Mouse (Mus musculus): ENCODE data around the gene Stbd1. TPM values are rescaled to one million over a fixed set of nuclear protein-coding genes. Genes with fewer than 3 reads are reported as not detected.

Gene Stbd1
- polyA plus RNA-seq, 1 experiment from 2014 or later: 6.2 TPM

DNA sequence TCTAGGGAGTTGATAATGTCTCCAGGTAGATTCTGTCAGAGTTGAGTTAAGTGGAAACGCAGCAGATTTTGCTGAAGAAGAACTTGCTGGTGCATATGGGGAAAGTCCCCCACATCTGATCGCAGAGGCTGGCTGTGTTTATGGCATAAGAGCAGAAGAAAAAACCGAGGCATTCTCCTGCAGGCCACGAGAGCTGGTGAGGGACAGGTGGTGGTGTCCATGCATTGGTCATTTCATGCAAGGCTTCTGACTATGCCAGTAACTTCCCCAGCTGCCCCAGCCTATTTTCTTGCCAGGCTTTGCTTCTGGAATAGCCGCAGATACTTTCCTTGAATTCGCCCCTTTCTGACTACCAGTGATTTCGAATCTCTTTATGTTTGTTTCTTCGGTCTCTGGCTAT is 6.0 kb upstream of the Stbd1 start:
- Histone ChIP-seq H3K9ac (no peak overlapping the region), H3K4me2 (no peak overlapping the region), H3K36me3 (replicated peaks) (no peaks in the 10 kb centered on the region), H3K27me3 (peaks cover 7% of the 10 kb centered on the region; the same call in 1 of the 2 replicates), H3K9me3 (no peaks in the 10 kb centered on the region), H3K4me3 (replicated peaks) (no peak overlapping the region), H3K4me1 (no peaks in the 10 kb centered on the region), H3K27ac (no peak overlapping the region)
- 93% methylated on average over 8 of the region's 8 CpGs for WGBS
- no peak for ATAC-seq (ENCODE audit: low FRiP score)

DNA sequence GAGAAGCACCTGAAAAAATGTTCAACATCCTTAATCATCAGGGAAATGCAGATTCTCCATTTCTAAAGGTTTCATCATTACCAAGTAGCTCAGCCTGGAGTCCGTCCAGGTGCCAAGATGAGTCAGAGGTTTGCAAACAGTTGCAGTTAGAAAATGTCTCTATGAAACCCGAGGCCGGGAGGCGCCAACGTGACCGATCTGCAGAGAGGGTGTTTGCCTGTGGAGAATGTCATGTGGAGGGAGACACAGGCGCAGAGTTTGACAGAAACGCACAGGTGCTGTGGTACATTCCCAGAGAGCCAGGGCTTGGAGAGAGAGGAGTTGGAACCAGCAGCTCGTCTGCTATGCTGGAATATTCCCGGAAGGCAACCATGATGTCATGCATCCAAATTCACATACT is 3.8 kb upstream of the Stbd1 start:
- Histone ChIP-seq H3K4me2 (no peak overlapping the region), H3K9ac (no peak overlapping the region), H3K36me3 (replicated peaks) (no peaks in the 10 kb centered on the region), H3K27me3 (peaks cover 17% of the 10 kb centered on the region; the same call in 1 of the 2 replicates), H3K4me1 (peaks cover 5% of the 10 kb centered on the region; the same call in 1 of the 2 replicates), H3K4me3 (replicated peaks) (no peak overlapping the region), H3K27ac (no peak overlapping the region), H3K9me3 (no peaks in the 10 kb centered on the region)
- ATAC-seq (ENCODE audit: low FRiP score): no peak
- WGBS: 86% methylated on average over 10 of the region's 10 CpGs

DNA sequence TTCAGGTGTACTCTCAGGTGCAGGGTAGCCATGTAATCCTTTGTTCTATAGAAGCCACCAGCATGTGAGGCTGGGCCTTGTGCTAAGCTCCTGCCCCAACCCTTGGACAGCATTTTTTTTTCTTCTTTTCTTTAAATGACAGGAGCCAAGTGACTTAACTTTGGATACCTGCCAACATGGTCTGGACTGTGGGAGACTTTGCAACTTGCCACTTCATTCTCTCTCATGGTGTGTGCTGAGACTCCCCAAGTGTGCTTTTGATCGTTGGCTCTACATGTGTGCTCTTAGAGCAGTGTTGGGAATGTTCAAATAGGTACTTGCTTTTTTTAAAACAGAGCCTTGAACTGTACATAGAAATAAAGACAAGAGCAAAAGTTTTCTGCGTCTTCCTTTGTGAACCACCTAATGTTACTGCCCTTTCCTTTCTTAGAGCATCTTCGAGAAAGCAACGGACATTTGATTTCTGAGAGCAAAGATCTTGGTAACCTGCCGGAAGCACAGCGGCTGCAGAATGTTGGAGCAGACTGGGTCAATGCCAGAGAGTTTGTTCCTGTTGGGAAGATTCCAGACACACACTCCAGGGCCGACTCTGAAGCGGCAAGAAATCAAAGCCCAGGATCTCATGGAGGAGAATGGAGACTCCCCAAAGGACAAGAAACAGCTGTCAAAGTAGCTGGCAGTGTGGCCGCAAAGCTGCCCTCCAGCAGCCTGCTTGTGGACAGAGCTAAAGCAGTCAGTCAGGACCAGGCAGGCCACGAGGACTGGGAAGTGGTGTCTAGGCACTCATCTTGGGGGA is 1.8 kb downstream of the Stbd1 start:
- H3K4me3 ChIP-seq (replicated peaks): no peak overlapping the region
- H3K9ac ChIP-seq: no peak overlapping the region
- peaks cover 21% of the 10 kb centered on the region for H3K27me3 ChIP-seq
- H3K9me3 ChIP-seq: no peaks in the 10 kb centered on the region
- H3K36me3 ChIP-seq (replicated peaks): no peaks in the 10 kb centered on the region
- 84% methylated on average over 10 of the region's 10 CpGs for WGBS
- no peak overlapping the region for H3K4me2 ChIP-seq
- no peak for ATAC-seq (ENCODE audit: low FRiP score)
- H3K27ac ChIP-seq: no peak overlapping the region
- peaks cover 5% of the 10 kb centered on the region; the same call in 1 of the 2 replicates for H3K4me1 ChIP-seq

DNA sequence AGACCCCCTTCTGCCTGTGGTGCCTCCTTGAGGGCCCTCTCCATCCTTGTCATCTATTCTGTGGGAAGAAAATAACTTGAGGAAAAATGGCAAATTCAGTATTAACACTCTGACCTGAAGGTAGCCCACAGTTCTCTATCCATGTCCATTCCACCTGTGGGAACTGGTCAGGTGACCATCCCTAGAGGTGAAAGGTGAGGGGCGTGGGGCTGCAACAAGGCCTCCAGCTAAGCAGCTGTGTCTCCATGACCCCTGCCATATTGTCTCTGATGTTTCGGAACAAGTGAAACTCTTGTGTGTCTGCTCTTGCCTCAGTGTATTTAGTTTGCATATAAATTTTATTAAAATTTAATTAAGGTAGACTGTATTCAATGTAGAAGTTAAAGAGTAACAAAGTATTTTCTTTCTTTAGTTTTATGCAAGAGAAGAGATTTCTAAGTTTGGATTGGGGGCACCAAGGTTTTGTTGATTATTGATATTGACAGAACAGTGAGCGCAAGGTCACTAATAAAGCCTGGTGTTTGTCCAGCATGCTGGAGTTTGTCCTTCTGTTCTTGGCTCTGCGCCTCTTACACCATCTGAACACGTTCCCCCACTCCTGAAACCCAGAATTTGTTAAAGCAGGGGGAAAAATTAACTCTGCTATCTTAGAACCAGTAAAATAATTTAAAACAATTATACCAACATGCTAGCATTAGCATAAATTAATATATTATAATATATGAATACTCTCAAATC is 4.8 kb downstream of the Stbd1 start:
- H3K4me3 ChIP-seq (replicated peaks): no peak overlapping the region
- peaks cover 5% of the 10 kb centered on the region; the same call in 1 of the 2 replicates for H3K4me1 ChIP-seq
- H3K9ac ChIP-seq: no peak overlapping the region
- no peak overlapping the region for H3K27ac ChIP-seq
- H3K36me3 ChIP-seq (replicated peaks): no peaks in the 10 kb centered on the region
- no peak for ATAC-seq (ENCODE audit: low FRiP score)
- no peaks in the 10 kb centered on the region for H3K9me3 ChIP-seq
- 85% methylated on average over 5 of the region's 5 CpGs for WGBS
- peaks cover 11% of the 10 kb centered on the region for H3K27me3 ChIP-seq
- H3K4me2 ChIP-seq: no peak overlapping the region

DNA sequence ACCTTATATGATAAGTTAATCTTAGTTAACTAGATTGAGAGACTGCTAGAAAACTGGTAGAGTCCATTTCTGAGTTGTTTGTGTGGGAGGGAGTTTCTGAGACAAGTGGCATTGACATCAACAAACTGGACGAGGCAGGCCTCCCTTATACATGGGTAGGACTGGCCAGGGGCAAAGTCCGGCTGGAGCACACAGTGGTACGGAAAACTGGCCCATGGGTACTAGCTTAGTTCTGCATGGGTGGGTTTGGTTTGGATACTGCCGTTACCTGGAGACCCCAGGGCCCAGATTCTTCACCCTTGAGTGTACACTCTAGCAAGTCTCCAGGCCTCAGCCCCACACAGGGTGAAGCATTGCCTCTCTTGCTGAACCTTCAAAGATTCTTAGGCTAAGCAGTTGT is 9.9 kb downstream of the Stbd1 start:
- Histone ChIP-seq H3K4me3 (replicated peaks) (no peak overlapping the region), H3K4me1 (no peaks in the 10 kb centered on the region), H3K27me3 (no peaks in the 10 kb centered on the region), H3K9ac (no peak overlapping the region), H3K4me2 (no peak overlapping the region), H3K36me3 (replicated peaks) (no peaks in the 10 kb centered on the region), H3K9me3 (no peaks in the 10 kb centered on the region), H3K27ac (no peak overlapping the region)
- ATAC-seq (ENCODE audit: low FRiP score): no peak
- WGBS: 85% methylated on average over 4 of the region's 4 CpGs

DNA sequence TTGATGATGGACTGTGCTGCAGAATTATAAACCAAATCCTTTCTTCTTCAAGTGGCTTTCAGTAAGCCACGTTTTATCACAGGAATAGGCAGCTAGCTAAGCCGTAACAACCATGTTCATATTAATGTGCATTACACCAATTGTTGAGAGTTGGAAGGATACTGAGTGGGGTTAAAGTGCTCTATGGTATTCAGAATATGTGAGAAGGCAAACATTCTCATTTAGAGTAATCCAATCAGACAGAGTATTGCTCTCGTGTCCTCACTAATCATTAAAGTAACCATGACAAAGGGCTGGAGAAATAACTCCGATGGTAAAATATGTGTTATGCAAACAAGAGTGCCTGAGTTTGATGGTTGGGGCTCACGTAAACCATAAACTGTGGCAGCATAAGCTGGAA is 19.0 kb downstream of the Stbd1 start:
- H3K4me3 ChIP-seq (replicated peaks): no peak overlapping the region
- peaks cover 7% of the 10 kb centered on the region; the same call in 1 of the 2 replicates for H3K9me3 ChIP-seq
- no peak for ATAC-seq (ENCODE audit: low FRiP score)
- no peak overlapping the region for H3K27ac ChIP-seq
- H3K9ac ChIP-seq: no peak overlapping the region
- H3K27me3 ChIP-seq: no peaks in the 10 kb centered on the region
- 79% methylated on average over 5 of the region's 5 CpGs for WGBS
- no peak overlapping the region for H3K4me2 ChIP-seq
- H3K36me3 ChIP-seq (replicated peaks): no peaks in the 10 kb centered on the region
- H3K4me1 ChIP-seq: no peaks in the 10 kb centered on the region

DNA sequence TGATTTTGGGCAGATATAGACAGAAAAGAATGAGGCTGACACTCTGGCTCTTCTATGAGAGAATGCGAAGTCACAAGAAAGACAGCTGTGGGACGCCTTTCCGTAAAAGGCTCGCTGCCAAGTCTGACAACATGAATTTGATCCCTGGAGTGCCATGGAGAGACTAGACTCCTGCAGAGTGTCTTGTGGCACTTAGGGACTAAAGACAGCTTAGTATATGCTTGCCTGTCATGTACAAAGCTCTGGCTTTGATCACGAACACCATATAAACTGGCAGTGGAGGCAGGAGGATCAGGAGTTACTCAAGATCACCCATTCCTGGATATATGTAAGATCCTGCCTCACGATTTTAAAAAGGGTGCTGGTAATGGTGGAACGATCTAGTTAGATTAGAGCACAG is 25.1 kb downstream of the Stbd1 start:
- H3K9me3 ChIP-seq: peaks cover 7% of the 10 kb centered on the region; the same call in 1 of the 2 replicates
- H3K27me3 ChIP-seq: no peaks in the 10 kb centered on the region
- H3K9ac ChIP-seq: no peak overlapping the region
- ATAC-seq (ENCODE audit: low FRiP score): no peak
- H3K4me3 ChIP-seq (replicated peaks): no peak overlapping the region
- no peak overlapping the region for H3K4me2 ChIP-seq
- no peaks in the 10 kb centered on the region for H3K36me3 ChIP-seq (replicated peaks)
- H3K4me1 ChIP-seq: no peaks in the 10 kb centered on the region
- no peak overlapping the region for H3K27ac ChIP-seq
- WGBS: 87% methylated on average over 7 of the region's 7 CpGs

DNA sequence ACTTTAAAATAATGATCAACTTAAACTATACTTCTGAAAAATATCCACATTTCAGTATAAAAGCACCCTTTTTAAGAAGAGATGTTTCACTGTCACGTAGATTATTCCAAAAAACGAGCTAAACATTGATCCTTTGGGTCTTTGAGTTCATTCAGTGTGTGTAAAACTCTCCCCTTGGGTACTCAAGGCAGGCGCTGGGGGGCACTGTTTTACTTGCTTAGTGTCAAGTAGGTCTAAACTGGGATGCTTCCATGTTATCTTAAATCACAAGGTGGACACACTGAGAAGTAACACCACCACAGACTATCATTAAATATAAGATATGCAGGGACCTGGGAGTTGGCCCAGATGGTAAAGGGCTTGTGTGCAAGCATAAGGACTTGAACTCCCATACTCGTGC is 30.7 kb downstream of the Stbd1 start:
- ATAC-seq (ENCODE audit: low FRiP score): no peak
- Histone ChIP-seq H3K9ac (no peak overlapping the region), H3K4me2 (no peak overlapping the region), H3K4me3 (replicated peaks) (no peak overlapping the region), H3K9me3 (no peaks in the 10 kb centered on the region), H3K36me3 (replicated peaks) (no peaks in the 10 kb centered on the region), H3K27me3 (no peaks in the 10 kb centered on the region), H3K27ac (no peak overlapping the region), H3K4me1 (no peaks in the 10 kb centered on the region)
- WGBS: 59% methylated on average over 4 of the region's 4 CpGs

DNA sequence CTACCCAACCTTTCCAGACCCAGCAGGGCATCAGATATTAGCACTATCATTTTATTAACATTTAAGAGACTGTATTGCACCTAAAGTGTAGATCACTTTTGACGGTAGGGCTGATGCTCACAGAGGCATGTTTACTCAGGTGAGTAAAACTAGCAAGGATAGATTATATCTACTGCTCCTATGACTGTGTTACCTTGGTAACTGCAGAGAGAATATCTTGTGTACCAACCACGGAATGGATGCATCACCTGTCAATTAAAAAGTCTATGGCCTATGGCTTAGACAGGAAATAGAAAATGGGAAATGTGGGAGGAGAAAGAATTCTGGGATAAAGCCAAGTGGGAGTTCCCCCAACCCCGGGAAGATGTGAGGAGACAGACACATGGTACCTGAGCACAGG is 32.1 kb downstream of the Stbd1 start:
- no peak for ATAC-seq (ENCODE audit: low FRiP score)
- no peaks in the 10 kb centered on the region for H3K36me3 ChIP-seq (replicated peaks)
- WGBS: 79% methylated on average over 3 of the region's 3 CpGs
- no peak overlapping the region for H3K4me3 ChIP-seq (replicated peaks)
- no peak overlapping the region for H3K4me2 ChIP-seq
- no peaks in the 10 kb centered on the region for H3K9me3 ChIP-seq
- no peaks in the 10 kb centered on the region for H3K4me1 ChIP-seq
- H3K27ac ChIP-seq: no peak overlapping the region
- no peak overlapping the region for H3K9ac ChIP-seq
- no peaks in the 10 kb centered on the region for H3K27me3 ChIP-seq

DNA sequence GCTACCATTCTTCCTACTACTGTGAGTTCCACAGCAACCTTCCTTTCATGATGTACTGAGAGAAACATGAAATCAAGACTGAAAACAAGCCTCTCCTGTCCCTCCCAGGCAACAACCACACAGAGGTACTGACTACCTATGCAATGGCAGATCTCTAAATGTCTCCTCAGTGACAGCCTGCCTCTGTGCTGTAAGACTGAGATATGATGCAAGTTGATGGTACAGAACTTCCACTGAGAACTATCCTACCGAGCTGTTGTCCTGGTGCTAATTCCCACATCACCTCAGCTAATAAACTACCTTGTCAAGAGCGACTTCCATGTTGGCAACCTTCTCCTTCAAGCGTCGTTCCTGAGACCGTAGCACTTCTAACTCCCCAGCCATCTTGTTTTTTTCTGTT is 33.0 kb downstream of the Stbd1 start:
- no peak for ATAC-seq (ENCODE audit: low FRiP score)
- Histone ChIP-seq H3K9ac (no peak overlapping the region), H3K27me3 (no peaks in the 10 kb centered on the region), H3K9me3 (no peaks in the 10 kb centered on the region), H3K4me2 (no peak overlapping the region), H3K36me3 (replicated peaks) (no peaks in the 10 kb centered on the region), H3K4me3 (replicated peaks) (no peak overlapping the region), H3K4me1 (no peaks in the 10 kb centered on the region), H3K27ac (no peak overlapping the region)
- WGBS: 85% methylated on average over 5 of the region's 5 CpGs

DNA sequence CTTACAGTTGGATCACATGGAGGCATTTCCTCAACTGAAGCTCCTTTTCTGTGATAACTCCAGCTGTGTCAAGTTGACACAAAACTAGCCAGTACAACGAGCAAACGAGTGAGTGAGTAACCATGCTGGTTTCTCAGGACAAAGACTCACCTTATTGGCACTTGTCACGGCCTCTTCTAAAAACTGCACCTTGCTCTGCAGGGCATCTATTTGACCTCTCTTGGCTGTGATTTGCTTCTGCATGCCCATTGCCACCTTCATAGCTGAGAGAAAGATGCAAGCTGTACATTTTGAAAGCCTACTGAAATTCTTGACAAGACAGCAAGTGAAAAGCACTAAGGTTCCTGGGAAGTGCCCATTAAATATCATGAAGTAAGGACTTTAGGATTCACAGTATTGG is 38.0 kb downstream of the Stbd1 start:
- Histone ChIP-seq H3K27me3 (no peaks in the 10 kb centered on the region), H3K4me2 (no peak overlapping the region), H3K27ac (no peak overlapping the region), H3K9me3 (no peaks in the 10 kb centered on the region), H3K9ac (no peak overlapping the region), H3K4me3 (replicated peaks) (no peak overlapping the region), H3K36me3 (replicated peaks) (no peaks in the 10 kb centered on the region), H3K4me1 (no peaks in the 10 kb centered on the region)
- no peak for ATAC-seq (ENCODE audit: low FRiP score)
- 89% methylated on average over 3 of the region's 3 CpGs for WGBS

Data from forebrain, embryonic 12.5 days (tissue).